27 mouse cellular contexts compared by ENCODE assay signal in genomic region chr13:101863015-101863414, GRCm38 (mm10).
DNase-seq lines count a peak whose midpoint lies in the region; ATAC-seq and TF ChIP-seq lines count a peak whose summit lies in the region.
"Had no signal": no experiment of that assay in that cellular context is flagged by ENCODE, and none has a peak within 500 bp of the region (broad histone marks: within the 10 kb centered on the region; RNA-seq: fewer than 3 reads in every experiment).

No protein-coding gene starts in this region.

- no peaks in the 10 kb centered on the region for H3K79me2 ChIP-seq in liver, adult 2 months (ENCODE audit: control insufficient read depth, insufficient read depth, low read length)

- H3K9me3 ChIP-seq in liver, postnatal 0 days (ENCODE audit: low read length): no peaks in the 10 kb centered on the region
- H3K9me3 ChIP-seq in liver, embryonic 12.5 days (replicated peaks): no peaks in the 10 kb centered on the region
- H3K9me3 ChIP-seq: embryonic facial prominence, embryonic 12.5 days; embryonic facial prominence, embryonic 15.5 days; forebrain, embryonic 12.5 days; forebrain, embryonic 15.5 days; heart, embryonic 12.5 days; heart, embryonic 15.5 days; hindbrain, embryonic 10.5 days had no signal

- ATAC-seq in liver, postnatal 0 days: no peak
- ATAC-seq in liver, embryonic 12.5 days: no peak
- ATAC-seq: activated CD4-positive, CD25-positive, alpha-beta regulatory T cell, adult 4 months; CD4-positive, CD25-positive, alpha-beta regulatory T cell, adult 4 months; forebrain, embryonic 15.5 days; hindbrain, embryonic 16.5 days had no signal

- no peak for TF ChIP-seq POLR2A in liver, adult 2 months (IDR thresholded peaks at IDR 0.05; ENCODE audit: extremely low read depth, insufficient read depth, low read length)
- TF ChIP-seq POLR2A in cerebellum, adult 2 months (IDR thresholded peaks at IDR 0.05; ENCODE audit: borderline replicate concordance, insufficient read depth, low read length): no peak

- 45% methylated on average over 7 of the region's 7 CpGs for WGBS in liver, adult 2 months
- WGBS in liver, postnatal 0 days (ENCODE audit: insufficient replicate concordance): 71% methylated on average over 7 of the region's 7 CpGs
- 69% methylated on average over 7 of the region's 7 CpGs for WGBS in liver, embryonic 12.5 days (ENCODE audit: insufficient replicate concordance)
- 90% methylated on average over 7 of the region's 7 CpGs for WGBS in cerebellum, adult 2 months

- H3K27me3 ChIP-seq in liver, adult 2 months (ENCODE audit: control insufficient read depth, insufficient read depth, low read length): no peaks in the 10 kb centered on the region
- H3K27me3 ChIP-seq in liver, postnatal 0 days (ENCODE audit: insufficient read depth, low read length): no peaks in the 10 kb centered on the region
- no peaks in the 10 kb centered on the region for H3K27me3 ChIP-seq in liver, embryonic 12.5 days (replicated peaks)
- no peaks in the 10 kb centered on the region for H3K27me3 ChIP-seq in cerebellum, adult 2 months (ENCODE audit: control insufficient read depth, insufficient read depth, low read length)
- H3K27me3 ChIP-seq: embryonic facial prominence, embryonic 12.5 days; embryonic facial prominence, embryonic 15.5 days; forebrain, embryonic 12.5 days; forebrain, embryonic 15.5 days; heart, embryonic 12.5 days; heart, embryonic 15.5 days; hindbrain, embryonic 13.5 days had no signal

- peak overlapping the region; percentile 41; the same call in 1 of the 2 replicates for H3K27ac ChIP-seq in liver, adult 2 months (replicated peaks; ENCODE audit: insufficient read depth, low read depth, low read length)
- H3K27ac ChIP-seq in liver, postnatal 0 days (ENCODE audit: low read depth): no peak overlapping the region
- H3K27ac ChIP-seq in liver, embryonic 12.5 days: no peak overlapping the region
- H3K27ac ChIP-seq in cerebellum, adult 2 months (ENCODE audit: insufficient read depth, low read length): no peak overlapping the region
- H3K27ac ChIP-seq: embryonic facial prominence, embryonic 12.5 days; embryonic facial prominence, embryonic 15.5 days; forebrain, embryonic 12.5 days; forebrain, embryonic 15.5 days; heart, embryonic 15.5 days; hindbrain, embryonic 10.5 days; hindbrain, embryonic 13.5 days had no signal

- no peak overlapping the region for H3K4me3 ChIP-seq in liver, adult 2 months (ENCODE audit: insufficient read depth, low read depth, low read length)
- no peak overlapping the region for H3K4me3 ChIP-seq in liver, postnatal 0 days (ENCODE audit: low read depth, low read length)
- H3K4me3 ChIP-seq in liver, embryonic 12.5 days: no peak overlapping the region
- H3K4me3 ChIP-seq in cerebellum, adult 2 months (replicated peaks; ENCODE audit: insufficient read depth, low read depth, low read length): no peak overlapping the region
- H3K4me3 ChIP-seq: embryonic facial prominence, embryonic 12.5 days; embryonic facial prominence, embryonic 15.5 days; forebrain, embryonic 12.5 days; forebrain, embryonic 15.5 days; heart, embryonic 12.5 days; heart, embryonic 15.5 days; hindbrain, embryonic 10.5 days; hindbrain, embryonic 13.5 days had no signal

- peak; percentile 76 for DNase-seq in liver, adult 2 months (ENCODE audit: extremely low read depth, low read depth, low spot score)
- no peak for DNase-seq in liver, postnatal 0 days
- DNase-seq in c-Kit-positive CD71-positive TER-119-negative erythroid progenitor cells, embryonic 14.5 days (ENCODE audit: low read depth): peak; percentile 4
- DNase-seq in fat pad, adult 2 months (ENCODE audit: extremely low read depth, low read depth, low spot score): peak; percentile 50
- no peak for DNase-seq in cerebellum, adult 2 months
- DNase-seq in adrenal gland, adult (ENCODE audit: inconsistent age in 2 of 2, low spot score in 1 of 2): no peak
- no peak for DNase-seq in urinary bladder, adult 2 months (ENCODE audit: low spot score)
- DNase-seq: adrenal gland, postnatal 10 days; adrenal gland, postnatal 36 days; cerebellum, adult 11-12 months; cerebellum, adult 9-10 months; cerebellum, postnatal 14 days; gastrocnemius, postnatal 36 days; heart, postnatal 10 days; heart, postnatal 36 days had no signal

- H3K36me3 ChIP-seq in liver, adult 2 months (ENCODE audit: control insufficient read depth, insufficient read depth, low read length): no peaks in the 10 kb centered on the region
- no peaks in the 10 kb centered on the region for H3K36me3 ChIP-seq in liver, postnatal 0 days (replicated peaks; ENCODE audit: insufficient read depth, low read length)
- H3K36me3 ChIP-seq in liver, embryonic 12.5 days: no peaks in the 10 kb centered on the region
- H3K36me3 ChIP-seq: embryonic facial prominence, embryonic 12.5 days; embryonic facial prominence, embryonic 15.5 days; forebrain, embryonic 12.5 days; forebrain, embryonic 15.5 days; heart, embryonic 12.5 days; heart, embryonic 15.5 days; hindbrain, embryonic 10.5 days; hindbrain, embryonic 13.5 days had no signal

- H3K4me2 ChIP-seq in liver, postnatal 0 days (ENCODE audit: low read depth, low read length): no peak overlapping the region
- H3K4me2 ChIP-seq in liver, embryonic 12.5 days: peak overlapping the region; percentile 32; the same call in 1 of the 2 replicates
- H3K4me2 ChIP-seq: embryonic facial prominence, embryonic 12.5 days; embryonic facial prominence, embryonic 15.5 days; forebrain, embryonic 12.5 days; forebrain, embryonic 15.5 days; hindbrain, embryonic 13.5 days had no signal

- TF ChIP-seq EP300 in liver, postnatal 0 days (IDR thresholded peaks at IDR 0.05; ENCODE audit: low read depth): no peak

- no peak for TF ChIP-seq CTCF in liver, adult 2 months (IDR thresholded peaks at IDR 0.05; ENCODE audit: low read depth, low read length)
- TF ChIP-seq CTCF in liver, postnatal 0 days (IDR thresholded peaks at IDR 0.05; ENCODE audit: low read depth): no peak
- TF ChIP-seq CTCF in cerebellum, adult 2 months (IDR thresholded peaks at IDR 0.05; ENCODE audit: borderline replicate concordance, insufficient read depth, low read depth, low read length): no peak

- H3K9ac ChIP-seq in liver, adult 2 months (ENCODE audit: low read depth, low read length): no peak overlapping the region
- H3K9ac ChIP-seq in liver, postnatal 0 days (replicated peaks): no peak overlapping the region
- H3K9ac ChIP-seq in liver, embryonic 12.5 days: no peak overlapping the region
- H3K9ac ChIP-seq: embryonic facial prominence, embryonic 12.5 days; embryonic facial prominence, embryonic 15.5 days; forebrain, embryonic 12.5 days; forebrain, embryonic 15.5 days; heart, embryonic 12.5 days; heart, embryonic 15.5 days; hindbrain, embryonic 13.5 days had no signal

- H3K4me1 ChIP-seq in liver, adult 2 months (ENCODE audit: control insufficient read depth, insufficient read depth, low read length): peaks cover 2% of the 10 kb centered on the region
- H3K4me1 ChIP-seq in liver, postnatal 0 days (ENCODE audit: insufficient read depth): peaks cover 6% of the 10 kb centered on the region
- H3K4me1 ChIP-seq in liver, embryonic 12.5 days: peaks cover 24% of the 10 kb centered on the region
- H3K4me1 ChIP-seq in cerebellum, adult 2 months (ENCODE audit: control insufficient read depth, insufficient read depth, low read length): no peaks in the 10 kb centered on the region
- H3K4me1 ChIP-seq: embryonic facial prominence, embryonic 15.5 days; forebrain, embryonic 12.5 days; forebrain, embryonic 15.5 days; hindbrain, embryonic 10.5 days; hindbrain, embryonic 13.5 days had no signal

Comparison
In these comparisons a context has a peak if more than half of its experiments do, and no peak if none do; other contexts are left out.
1. DNase-seq: peak in liver, adult 2 months (single experiment), c-Kit-positive CD71-positive TER-119-negative erythroid progenitor cells, embryonic 14.5 days (single experiment) and fat pad, adult 2 months (single experiment); none in liver, postnatal 0 days (single experiment), cerebellum, adult 2 months (0 of 2), adrenal gland, adult (0 of 2) and urinary bladder, adult 2 months (single experiment).